Mouse (Mus musculus): Measurements from ENCODE around the gene Npy1r. TPM values are rescaled to one million over a fixed set of nuclear protein-coding genes. Genes with fewer than 3 reads are reported as not detected.

Gene Npy1r
- polyA plus RNA-seq (2016; fragmentation: Nextera tagmentation; extraction: Ambion mirVana) = 0.54 and 0.87 TPM in 2 replicates

- H3K36me3 ChIP-seq = no peaks in the 10 kb centered on the region
- peaks cover 16% of the 10 kb centered on the region for H3K4me1 ChIP-seq
- no peak within 1 kb of the TSS for H3K27ac ChIP-seq (replicated peaks)
- 1% methylated on average over 30 of the region's 30 CpGs for WGBS
- peaks cover 52% of the 10 kb centered on the region for H3K27me3 ChIP-seq (ENCODE audit: low read depth, poor library complexity, severe bottlenecking)
- no peaks in the 10 kb centered on the region for H3K9me3 ChIP-seq (replicated peaks)
- DNase-seq (ENCODE audit: low spot score) = peak; percentile 59
- peak within 1 kb of the TSS; percentile 56 for H3K4me3 ChIP-seq
Measured at GRCm38 (mm10) chr8:66696970-66697843, at the start of gene Npy1r. Npy1r (plus strand) TSS chr8:66697192.

GRCm38 (mm10) chr8:66681261-66681660 is 15.7 kb upstream of the Npy1r start:
- H3K4me3 ChIP-seq = no peak overlapping the region
- H3K36me3 ChIP-seq = no peaks in the 10 kb centered on the region
- no peaks in the 10 kb centered on the region for H3K9me3 ChIP-seq (replicated peaks)
- DNase-seq (ENCODE audit: low spot score) = no peak
- H3K27ac ChIP-seq (replicated peaks) = no peak overlapping the region
- 93% methylated on average over 2 of the region's 2 CpGs for WGBS
- peaks cover 2% of the 10 kb centered on the region for H3K27me3 ChIP-seq (ENCODE audit: low read depth, poor library complexity, severe bottlenecking)
- H3K4me1 ChIP-seq = no peaks in the 10 kb centered on the region

GRCm38 (mm10) chr8:66687511-66688329 is 9.3 kb upstream of the Npy1r start, which contains the start of gene Npy5r:
Npy5r (minus strand) TSS chr8:66688128.
- Histone ChIP-seq H3K27me3 (ENCODE audit: low read depth, poor library complexity, severe bottlenecking) (peaks cover 33% of the 10 kb centered on the region), H3K36me3 (no peaks in the 10 kb centered on the region), H3K4me1 (peaks cover 16% of the 10 kb centered on the region), H3K9me3 (replicated peaks) (no peaks in the 10 kb centered on the region), H3K27ac (replicated peaks) (peak within 1 kb of the TSS; percentile 76), H3K4me3 (peak within 1 kb of the TSS; percentile 62)
- DNase-seq (ENCODE audit: low spot score) = peak; percentile 68
- WGBS = 2% methylated on average over 43 of the region's 43 CpGs

GRCm38 (mm10) chr8:66688395-66688794 is 8.6 kb upstream of the Npy1r start:
- Histone ChIP-seq H3K4me3 (peak overlapping the region; percentile 62), H3K9me3 (replicated peaks) (no peaks in the 10 kb centered on the region), H3K27me3 (ENCODE audit: low read depth, poor library complexity, severe bottlenecking) (peaks cover 33% of the 10 kb centered on the region), H3K4me1 (peaks cover 16% of the 10 kb centered on the region), H3K36me3 (no peaks in the 10 kb centered on the region), H3K27ac (replicated peaks) (no peak overlapping the region)
- DNase-seq (ENCODE audit: low spot score) = no peak
- WGBS = 26% methylated on average over 6 of the region's 6 CpGs

- Histone ChIP-seq H3K4me3 (peak overlapping the region; percentile 62; the same call in 1 of the 2 replicates), H3K9me3 (replicated peaks) (no peaks in the 10 kb centered on the region), H3K4me1 (peaks cover 16% of the 10 kb centered on the region), H3K27me3 (ENCODE audit: low read depth, poor library complexity, severe bottlenecking) (peaks cover 33% of the 10 kb centered on the region), H3K36me3 (no peaks in the 10 kb centered on the region), H3K27ac (replicated peaks) (no peak overlapping the region)
- no peak for DNase-seq (ENCODE audit: low spot score)
- WGBS = 64% methylated on average over 4 of the region's 4 CpGs
Measured at GRCm38 (mm10) chr8:66688799-66689198, 8.2 kb upstream of the Npy1r start.

- Histone ChIP-seq H3K27ac (replicated peaks) (no peak overlapping the region), H3K4me3 (no peak overlapping the region), H3K4me1 (peaks cover 16% of the 10 kb centered on the region), H3K27me3 (ENCODE audit: low read depth, poor library complexity, severe bottlenecking) (peaks cover 38% of the 10 kb centered on the region), H3K9me3 (replicated peaks) (no peaks in the 10 kb centered on the region), H3K36me3 (no peaks in the 10 kb centered on the region)
- no peak for DNase-seq (ENCODE audit: low spot score)
- WGBS = 87% methylated on average over 5 of the region's 5 CpGs
Measured at GRCm38 (mm10) chr8:66690402-66690801, 6.6 kb upstream of the Npy1r start.

GRCm38 (mm10) chr8:66698011-66698410 is 1.0 kb downstream of the Npy1r start:
- peak; percentile 22 for DNase-seq (ENCODE audit: low spot score)
- H3K9me3 ChIP-seq (replicated peaks) = no peaks in the 10 kb centered on the region
- no peaks in the 10 kb centered on the region for H3K36me3 ChIP-seq
- peaks cover 52% of the 10 kb centered on the region for H3K27me3 ChIP-seq (ENCODE audit: low read depth, poor library complexity, severe bottlenecking)
- H3K4me3 ChIP-seq = peak overlapping the region; percentile 56
- H3K27ac ChIP-seq (replicated peaks) = no peak overlapping the region
- peaks cover 16% of the 10 kb centered on the region for H3K4me1 ChIP-seq
- 7% methylated on average over 7 of the region's 7 CpGs for whole genome bisulfite sequencing

GRCm38 (mm10) chr8:66698782-66699181 is 1.8 kb downstream of the Npy1r start:
- H3K36me3 ChIP-seq = no peaks in the 10 kb centered on the region
- 77% methylated on average over 7 of the region's 7 CpGs for WGBS
- H3K27me3 ChIP-seq (ENCODE audit: low read depth, poor library complexity, severe bottlenecking) = peaks cover 52% of the 10 kb centered on the region
- DNase-seq (ENCODE audit: low spot score) = no peak
- H3K27ac ChIP-seq (replicated peaks) = no peak overlapping the region
- peaks cover 16% of the 10 kb centered on the region for H3K4me1 ChIP-seq
- H3K4me3 ChIP-seq = no peak overlapping the region
- H3K9me3 ChIP-seq (replicated peaks) = no peaks in the 10 kb centered on the region

- Histone ChIP-seq H3K36me3 (no peaks in the 10 kb centered on the region), H3K4me3 (no peak overlapping the region), H3K9me3 (replicated peaks) (peaks cover 7% of the 10 kb centered on the region), H3K27ac (replicated peaks) (no peak overlapping the region), H3K4me1 (no peaks in the 10 kb centered on the region), H3K27me3 (ENCODE audit: low read depth, poor library complexity, severe bottlenecking) (no peaks in the 10 kb centered on the region)
- 92% methylated on average over 7 of the region's 7 CpGs for WGBS
- no peak for DNase-seq (ENCODE audit: low spot score)
Measured at GRCm38 (mm10) chr8:66714324-66714975, 17.5 kb downstream of the Npy1r start.

- WGBS = 86% methylated on average over 2 of the region's 2 CpGs
- no peak for DNase-seq (ENCODE audit: low spot score)
Measured at GRCm38 (mm10) chr8:66722835-66723234, 25.8 kb downstream of the Npy1r start.

GRCm38 (mm10) chr8:66729446-66729845 is 32.5 kb downstream of the Npy1r start:
- peak; percentile 12 for DNase-seq (ENCODE audit: low spot score)

More at GRCm38 (mm10) chr8:66722835-66723234, 25.8 kb downstream of the Npy1r start:
- H3K27me3 ChIP-seq (ENCODE audit: low read depth, poor library complexity, severe bottlenecking) = no peaks in the 10 kb centered on the region
- no peak overlapping the region for H3K27ac ChIP-seq (replicated peaks)
- no peaks in the 10 kb centered on the region for H3K4me1 ChIP-seq
- no peaks in the 10 kb centered on the region for H3K36me3 ChIP-seq
- no peaks in the 10 kb centered on the region for H3K9me3 ChIP-seq (replicated peaks)
- H3K4me3 ChIP-seq = no peak overlapping the region

GRCm38 (mm10) chr8:66731957-66732356 is 35.0 kb downstream of the Npy1r start:
- Histone ChIP-seq H3K27ac (replicated peaks) (no peak overlapping the region), H3K4me1 (peaks cover 8% of the 10 kb centered on the region), H3K9me3 (replicated peaks) (no peaks in the 10 kb centered on the region), H3K27me3 (ENCODE audit: low read depth, poor library complexity, severe bottlenecking) (no peaks in the 10 kb centered on the region), H3K36me3 (no peaks in the 10 kb centered on the region), H3K4me3 (no peak overlapping the region)
- DNase-seq (ENCODE audit: low spot score) = no peak
- 57% methylated on average over 5 of the region's 5 CpGs for WGBS

More at GRCm38 (mm10) chr8:66729446-66729845, 32.5 kb downstream of the Npy1r start:
- H3K27me3 ChIP-seq (ENCODE audit: low read depth, poor library complexity, severe bottlenecking) = no peaks in the 10 kb centered on the region
- no peak overlapping the region for H3K27ac ChIP-seq (replicated peaks)
- H3K4me1 ChIP-seq = peaks cover 8% of the 10 kb centered on the region
- H3K36me3 ChIP-seq = no peaks in the 10 kb centered on the region
- H3K4me3 ChIP-seq = no peak overlapping the region
- WGBS = 9% methylated on average over 7 of the region's 7 CpGs
- H3K9me3 ChIP-seq (replicated peaks) = no peaks in the 10 kb centered on the region

Data from midbrain, embryonic 10.5 days (tissue).